Mouse (Mus musculus) stomach, postnatal 0 days (tissue): ENCODE data around the gene Aldh1l1. TPM values are rescaled to one million over a fixed set of nuclear protein-coding genes. Genes with fewer than 3 reads are reported as not detected.

ENCODE experiments used
- ATAC-seq: fragments of 200-750 bp; cut with Nextera tagmentation; 2 replicates; pipeline ENCODE4 v1.8.0; 2017; ENCODE audit not compliant: low FRiP score, low TSS enrichment
- DNase-seq: peaks from one replicate; pipeline ENCODE4 v3.0.0-alpha.2; 2016; ENCODE audit warnings: low spot score
- H3K27ac ChIP-seq: fragments of 300-500 bp; sonication (generic); replicated peaks from 2 replicates; pipeline ENCODE4 v1.5.1; 2014; ENCODE audit warnings: mild to moderate bottlenecking, control low read depth
- H3K27me3 ChIP-seq: fragments of 300-500 bp; sonication (generic); 2 replicates; pipeline ENCODE4 v1.6.1; 2014; ENCODE audit warnings: low read length; ENCODE audit not compliant: control insufficient read depth, insufficient read depth
- H3K36me3 ChIP-seq: fragments of 300-500 bp; sonication (generic); 2 replicates; pipeline ENCODE4 v1.6.1; 2014; ENCODE audit warnings: low read length, mixed read lengths; ENCODE audit not compliant: control insufficient read depth, insufficient read depth
- H3K4me1 ChIP-seq: fragments of 300-500 bp; sonication (generic); replicated peaks from 2 replicates; pipeline ENCODE4 v1.6.1; 2014; ENCODE audit warnings: antibody characterized with exemption; ENCODE audit not compliant: control insufficient read depth, insufficient read depth
- H3K4me2 ChIP-seq: fragments of 300-500 bp; sonication (generic); replicated peaks from 2 replicates; pipeline ENCODE4 v1.6.1; 2014; ENCODE audit warnings: low read depth, mild to moderate bottlenecking, control low read depth, moderate library complexity
- H3K4me3 ChIP-seq: fragments of 300-500 bp; sonication (generic); 2 replicates; pipeline ENCODE4 v1.5.1; 2014; ENCODE audit warnings: low read depth, low read length, control low read depth
- H3K9ac ChIP-seq: fragments of 300-500 bp; sonication (generic); 2 replicates; pipeline ENCODE4 v1.6.1; 2014; ENCODE audit warnings: mild to moderate bottlenecking, low read length, control low read depth, mixed read lengths
- H3K9me3 ChIP-seq: fragments of 300-500 bp; sonication (generic); 2 replicates; pipeline ENCODE4 v1.6.1; 2016; ENCODE audit warnings: low read length; ENCODE audit not compliant: control insufficient read depth
- CTCF ChIP-seq: IDR thresholded peaks from 2 replicates; pipeline ENCODE4 v1.5.1; 2016; ENCODE audit warnings: antibody characterized with exemption, low read depth, mild to moderate bottlenecking, moderate library complexity
- EP300 ChIP-seq: optimal IDR thresholded peaks from 2 replicates; pipeline ENCODE3; 2016; ENCODE audit warnings: antibody characterized with exemption
- WGBS: fragments of 180-500 bp; shearing (Covaris S2); extraction: QIAGEN DNeasy Blood & Tissue Kit; methylation state at CpG from one replicate; pipeline ENCODE4 v1.1.7; 2014; 5-methylcytosine and 5-hydroxymethylcytosine counted together
- polyA plus RNA-seq: library from polyadenylated mRNA; unstranded; fragments of >200 nt; fragmentation: Nextera tagmentation; extraction: Ambion mirVana; gene quantifications from 2 replicates; pipeline ENCODE4 v1.2.1, GENCODE M21; 2015

The Aldh1l1 gene
- polyA plus RNA-seq, 1 experiment from 2014 or later: 6.6 TPM

GRCm38 (mm10) chr6:90610248-90610647, 124.0 kb downstream of the Aldh1l1 start:
- no peak overlapping the region for H3K4me3 ChIP-seq
- no peaks in the 10 kb centered on the region for H3K27me3 ChIP-seq
- WGBS: 81% methylated on average over 5 of the region's 5 CpGs
- no peak overlapping the region for H3K4me2 ChIP-seq
- no peak for DNase-seq
- no peaks in the 10 kb centered on the region for H3K4me1 ChIP-seq
- no peak overlapping the region for H3K9ac ChIP-seq
- H3K27ac ChIP-seq: no peak overlapping the region
- TF ChIP-seq EP300 (no peak), CTCF (no peak)
- H3K36me3 ChIP-seq: no peaks in the 10 kb centered on the region
- no peak for ATAC-seq
- no peaks in the 10 kb centered on the region for H3K9me3 ChIP-seq

- Histone ChIP-seq H3K9ac (no peak overlapping the region), H3K36me3 (no peaks in the 10 kb centered on the region), H3K4me3 (no peak overlapping the region), H3K27ac (no peak overlapping the region), H3K4me2 (no peak overlapping the region), H3K27me3 (no peaks in the 10 kb centered on the region), H3K4me1 (no peaks in the 10 kb centered on the region), H3K9me3 (no peaks in the 10 kb centered on the region)
- DNase-seq: no peak
- no peak for ATAC-seq
- WGBS: 86% methylated on average over 8 of the region's 8 CpGs
- TF ChIP-seq EP300: no peak
- no peak for TF ChIP-seq CTCF
Observed at GRCm38 (mm10) chr6:90613277-90613676, 127.0 kb downstream of the Aldh1l1 start.

- TF ChIP-seq CTCF: no peak
- no peak for TF ChIP-seq EP300
- no peaks in the 10 kb centered on the region for H3K36me3 ChIP-seq
- ATAC-seq: no peak
Observed at GRCm38 (mm10) chr6:90615362-90615761, 129.1 kb downstream of the Aldh1l1 start.

GRCm38 (mm10) chr6:90615991-90616390, 129.8 kb downstream of the Aldh1l1 start:
- 0 out of 2 replicates have a peak, but pooled peaks cover 3% of the 10 kb centered on the region for H3K4me1 ChIP-seq
- no peaks in the 10 kb centered on the region for H3K27me3 ChIP-seq
- no peak overlapping the region for H3K4me2 ChIP-seq
- no peak overlapping the region for H3K27ac ChIP-seq
- TF ChIP-seq CTCF: no peak
- no peak for TF ChIP-seq EP300
- ATAC-seq (no peak), DNase-seq (no peak)
- WGBS: 69% methylated on average over 6 of the region's 6 CpGs
- H3K9ac ChIP-seq: no peak overlapping the region
- no peaks in the 10 kb centered on the region for H3K9me3 ChIP-seq
- no peaks in the 10 kb centered on the region for H3K36me3 ChIP-seq
- H3K4me3 ChIP-seq: no peak overlapping the region

More at GRCm38 (mm10) chr6:90615362-90615761, 129.1 kb downstream of the Aldh1l1 start:
- no peak for DNase-seq
- WGBS: 83% methylated on average over 7 of the region's 7 CpGs
- Histone ChIP-seq H3K27me3 (no peaks in the 10 kb centered on the region), H3K9me3 (no peaks in the 10 kb centered on the region), H3K4me3 (no peak overlapping the region), H3K9ac (no peak overlapping the region), H3K4me2 (no peak overlapping the region), H3K4me1 (0 out of 2 replicates have a peak, but pooled peaks cover 3% of the 10 kb centered on the region), H3K27ac (no peak overlapping the region)

- no peaks in the 10 kb centered on the region for H3K27me3 ChIP-seq
- H3K4me2 ChIP-seq: no peak overlapping the region
- 85% methylated on average over 6 of the region's 6 CpGs for WGBS
- H3K36me3 ChIP-seq: no peaks in the 10 kb centered on the region
- H3K9me3 ChIP-seq: no peaks in the 10 kb centered on the region
- ATAC-seq (no peak), DNase-seq (no peak)
- TF ChIP-seq EP300 (no peak), CTCF (no peak)
- H3K27ac ChIP-seq: no peak overlapping the region
- H3K4me3 ChIP-seq: no peak overlapping the region
- H3K9ac ChIP-seq: no peak overlapping the region
- H3K4me1 ChIP-seq: 0 out of 2 replicates have a peak, but pooled peaks cover 3% of the 10 kb centered on the region
Observed at GRCm38 (mm10) chr6:90616481-90616880, 130.3 kb downstream of the Aldh1l1 start.

- H3K4me1 ChIP-seq: 0 out of 2 replicates have a peak, but pooled peaks cover 3% of the 10 kb centered on the region
- DNase-seq (no peak), ATAC-seq (no peak)
- no peak overlapping the region for H3K4me2 ChIP-seq
- WGBS: 73% methylated on average over 4 of the region's 4 CpGs
- no peak overlapping the region for H3K4me3 ChIP-seq
- no peaks in the 10 kb centered on the region for H3K36me3 ChIP-seq
- TF ChIP-seq EP300: no peak
- TF ChIP-seq CTCF: no peak
- no peak overlapping the region for H3K9ac ChIP-seq
- no peak overlapping the region for H3K27ac ChIP-seq
- H3K9me3 ChIP-seq: no peaks in the 10 kb centered on the region
- H3K27me3 ChIP-seq: no peaks in the 10 kb centered on the region
Observed at GRCm38 (mm10) chr6:90618274-90618673, 132.0 kb downstream of the Aldh1l1 start.
